Mouse (Mus musculus) heart, postnatal 25 days (tissue): ENCODE measurements around the gene Ankrd10. TPM values are rescaled to one million over a fixed set of nuclear protein-coding genes. Genes with fewer than 3 reads are reported as not detected.
A peak's percentile ranks its signal among the peaks of the same experiment; 100 is the strongest.

Experiments
- DNase-seq: peaks from one replicate; pipeline ENCODE4 v3.0.0; 2022; ENCODE audit warnings: low spot score
- intact Hi-C: fragments of 180-260 bp; cut with DNase I; formaldehyde crosslinking; loops from one replicate; pipeline ENCODE4 v1.15.1; 2025
- total RNA-seq, 2 experiments: library from RNA; stranded (reverse); gene quantifications; 2 replicates each; pipeline ENCODE4 v1.2.3; 2021

Ankrd10 gene
- total RNA-seq, 2 experiments from 2014 or later = 24.4 to 25.4 TPM

- DNase-seq = no peak
- intact Hi-C loops = loop anchor here (5.0 kb wide), 1 partner anchor 84 kb away; the partner anchor contains the start of gene 1700016D06Rik
Measured at GRCm38 (mm10) chr8:11618063-11618462, 17.5 kb downstream of the Ankrd10 start.

- intact Hi-C loops = loop anchor here (5.0 kb wide), 1 partner anchor 86 kb away; the partner anchor contains the start of gene 1700016D06Rik
- DNase-seq = no peak
Measured at GRCm38 (mm10) chr8:11616294-11616693, 19.3 kb downstream of the Ankrd10 start.

GRCm38 (mm10) chr8:11614126-11614835 is 21.3 kb downstream of the Ankrd10 start:
- intact Hi-C loops = no loop called here
- no peak for DNase-seq

GRCm38 (mm10) chr8:11608848-11609247 is 26.7 kb downstream of the Ankrd10 start:
- DNase-seq = no peak
- intact Hi-C loops = no loop called here

DNA sequence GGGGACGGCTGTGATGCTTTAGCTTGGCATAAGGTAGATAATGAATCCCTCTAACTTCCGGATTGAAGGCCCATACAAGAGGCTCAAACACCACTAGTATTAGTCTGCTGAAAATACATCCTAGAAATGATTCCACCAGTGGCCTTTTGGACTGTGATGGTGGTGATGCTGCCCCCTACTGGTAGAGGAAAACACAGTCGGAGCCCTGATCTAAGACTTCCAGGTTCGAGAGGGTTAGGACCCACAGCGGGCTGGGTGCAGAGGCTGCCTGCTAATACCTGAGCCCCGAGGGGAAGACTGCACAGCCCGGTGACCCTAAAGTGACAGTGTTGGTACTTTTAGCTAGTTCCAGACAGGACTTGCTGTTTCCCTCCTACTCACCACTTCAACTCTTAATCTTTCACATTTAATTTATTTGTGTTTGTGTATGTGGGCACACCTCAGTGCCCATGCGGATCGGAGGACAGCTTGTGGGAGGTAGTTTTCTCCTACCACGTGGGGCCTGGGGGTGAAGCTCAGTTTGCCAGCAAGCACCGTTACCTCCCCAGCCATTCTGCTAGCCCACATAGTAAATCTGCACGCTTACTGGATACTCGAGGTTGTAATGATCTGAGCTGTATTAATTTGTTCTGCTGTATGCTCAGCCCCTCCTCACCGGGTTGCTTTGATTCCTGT is 33.4 kb downstream of the Ankrd10 start:
- intact Hi-C loops = loop anchor here (2.0 to 5.0 kb wide), 2 partner anchors 57 to 95 kb away; no protein-coding TSS in a partner anchor
- DNase-seq = peak; percentile 16

DNA sequence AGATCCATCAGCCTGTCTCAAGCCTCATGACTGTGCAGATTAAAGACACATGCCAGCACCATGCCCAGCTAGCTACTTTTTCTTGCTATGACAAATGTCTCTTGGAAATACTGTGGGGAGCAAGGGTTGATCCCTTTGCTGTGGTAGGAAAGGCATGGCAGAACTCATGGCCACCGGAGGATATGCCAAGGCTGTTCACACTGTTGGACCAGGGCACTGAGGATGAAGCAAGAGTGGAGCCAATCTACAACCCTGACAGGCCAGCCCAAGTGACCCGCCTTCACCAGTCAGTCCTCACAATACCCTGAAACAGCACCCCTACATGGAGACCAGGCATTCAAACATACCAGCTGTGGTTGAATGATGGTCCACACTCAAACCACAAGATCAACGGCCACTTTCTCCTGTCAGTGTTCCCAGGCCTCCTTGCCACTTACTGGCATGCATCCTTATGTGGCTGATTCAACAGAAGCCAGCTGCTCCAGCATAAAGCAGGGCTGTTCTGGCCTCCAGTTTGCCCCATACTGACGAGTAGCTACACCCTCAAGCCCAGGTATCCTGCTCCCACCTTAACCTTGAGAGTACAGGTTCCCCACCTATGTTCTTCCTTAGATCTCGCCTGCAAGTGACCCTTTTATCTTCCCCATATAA is 35.1 kb downstream of the Ankrd10 start:
- no peak for DNase-seq
- intact Hi-C loops = loop anchor here (5.0 kb wide), 1 partner anchor 93 kb away; no protein-coding TSS in a partner anchor

DNA sequence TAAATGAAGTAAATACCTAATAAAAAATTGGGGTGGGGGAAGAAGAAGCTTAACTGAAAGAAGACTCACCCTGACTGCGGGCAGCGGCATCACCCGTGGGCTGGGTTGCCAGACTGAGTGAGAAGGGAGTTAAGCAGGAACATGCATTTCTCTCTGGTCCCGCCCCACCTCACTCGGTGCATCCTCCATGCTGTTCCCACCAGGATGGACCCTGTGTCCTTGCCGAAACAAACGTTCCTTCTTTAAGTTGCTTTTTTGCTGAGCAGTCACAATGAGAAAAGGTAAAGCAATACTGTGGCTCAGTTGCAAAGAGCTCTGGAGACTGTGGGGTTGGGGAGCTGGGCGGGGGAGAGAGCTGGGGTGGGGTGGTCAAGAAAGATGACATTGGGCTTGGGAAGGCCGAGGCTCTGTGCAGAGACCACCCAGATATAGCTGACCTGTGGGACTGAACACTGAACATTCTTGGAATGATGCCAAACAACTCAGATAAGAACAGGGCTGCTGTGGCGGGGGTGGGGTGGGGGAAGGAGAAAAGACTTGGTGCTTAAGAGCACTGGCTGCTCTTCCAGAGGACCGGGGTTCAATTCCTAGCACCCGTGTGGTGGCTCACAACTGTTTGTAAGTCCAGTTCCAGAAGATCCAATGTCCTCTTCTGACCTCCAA is 42.2 kb downstream of the Ankrd10 start:
- no peak for DNase-seq
- intact Hi-C loops = no loop called here

DNA sequence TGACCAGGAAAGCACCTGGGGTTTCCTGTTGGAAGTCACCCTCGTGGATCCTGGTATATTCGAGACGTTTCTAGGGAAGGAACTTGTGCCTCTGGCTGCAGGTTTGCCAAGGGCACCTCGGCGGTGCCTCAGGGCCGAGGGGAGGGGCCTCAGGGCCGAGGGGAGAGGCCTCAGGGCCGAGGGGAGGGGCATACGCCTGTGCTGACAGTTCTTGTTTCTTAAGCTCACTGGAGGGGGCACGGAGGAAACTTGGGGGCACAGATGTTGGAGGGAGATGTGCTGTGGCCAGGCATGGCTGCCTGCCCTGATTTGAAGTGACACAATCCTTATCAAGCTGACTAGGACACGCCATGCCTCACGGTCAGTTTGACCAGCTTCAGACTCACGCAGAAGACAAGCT is 43.3 kb downstream of the Ankrd10 start:
- DNase-seq = no peak
- intact Hi-C loops = no loop called here

DNA sequence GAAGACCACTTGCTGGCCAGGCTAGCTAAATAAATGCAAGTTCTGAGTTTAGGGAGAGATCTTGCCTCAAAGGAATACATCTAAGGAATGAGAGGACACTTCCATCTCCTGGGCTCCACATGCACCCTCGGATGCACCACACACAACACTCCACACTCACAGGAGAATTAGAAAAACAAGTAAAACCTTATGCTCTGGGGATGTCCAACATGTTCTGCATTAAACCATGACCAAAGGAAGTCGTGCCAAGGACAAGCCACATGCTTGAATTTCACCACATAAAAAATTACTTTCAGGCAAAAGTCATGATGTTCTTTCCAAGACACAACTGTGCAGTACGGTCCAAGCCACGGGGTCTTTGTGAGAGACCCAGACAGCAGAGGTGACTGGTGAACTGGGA is 43.7 kb downstream of the Ankrd10 start:
- intact Hi-C loops = no loop called here
- no peak for DNase-seq

- intact Hi-C loops = no loop called here
- DNase-seq = no peak
Measured at GRCm38 (mm10) chr8:11586374-11586745, 49.2 kb downstream of the Ankrd10 start.

DNA sequence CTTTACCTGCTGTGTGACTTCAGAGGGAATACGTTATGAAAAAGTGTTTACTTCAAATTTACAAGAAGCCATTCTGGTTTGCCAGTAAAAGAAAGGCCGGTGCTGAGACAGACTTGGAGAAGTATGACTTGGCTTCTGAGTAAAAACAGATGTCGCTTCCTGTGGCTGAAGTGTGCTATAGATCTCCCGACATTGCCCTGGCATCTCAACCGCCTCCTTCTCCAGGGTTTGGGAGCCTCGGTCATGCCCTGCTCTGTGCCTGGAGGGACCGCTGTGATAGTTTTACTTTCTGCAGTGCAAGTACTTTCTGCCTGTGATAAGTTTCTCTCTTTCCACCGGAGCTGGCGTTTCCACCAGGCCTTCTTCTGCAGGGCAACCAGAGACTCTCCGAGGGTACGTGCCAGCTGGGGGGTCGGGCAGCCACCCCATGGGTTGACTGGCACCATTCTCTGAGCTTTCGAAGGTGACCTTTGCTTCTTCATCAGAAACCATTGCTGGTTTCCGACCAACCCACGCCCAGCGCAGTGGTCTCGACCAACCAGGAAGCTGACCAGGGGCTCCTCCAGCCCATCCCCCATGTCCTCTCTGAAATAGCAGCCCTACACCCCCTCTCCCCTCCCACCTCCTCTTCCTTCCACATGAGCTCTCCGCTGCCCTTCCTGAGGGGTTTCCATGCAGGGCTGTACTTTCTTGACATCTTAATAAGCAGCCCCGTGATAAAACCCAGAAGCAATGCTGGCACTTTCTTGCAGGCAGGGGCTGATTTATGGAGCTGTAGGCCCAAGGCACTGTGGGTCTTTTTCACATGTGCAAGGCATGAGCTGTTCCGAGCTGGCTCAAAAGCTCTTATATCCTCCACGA is 49.8 kb downstream of the Ankrd10 start:
- no peak for DNase-seq
- intact Hi-C loops = no loop called here

DNA sequence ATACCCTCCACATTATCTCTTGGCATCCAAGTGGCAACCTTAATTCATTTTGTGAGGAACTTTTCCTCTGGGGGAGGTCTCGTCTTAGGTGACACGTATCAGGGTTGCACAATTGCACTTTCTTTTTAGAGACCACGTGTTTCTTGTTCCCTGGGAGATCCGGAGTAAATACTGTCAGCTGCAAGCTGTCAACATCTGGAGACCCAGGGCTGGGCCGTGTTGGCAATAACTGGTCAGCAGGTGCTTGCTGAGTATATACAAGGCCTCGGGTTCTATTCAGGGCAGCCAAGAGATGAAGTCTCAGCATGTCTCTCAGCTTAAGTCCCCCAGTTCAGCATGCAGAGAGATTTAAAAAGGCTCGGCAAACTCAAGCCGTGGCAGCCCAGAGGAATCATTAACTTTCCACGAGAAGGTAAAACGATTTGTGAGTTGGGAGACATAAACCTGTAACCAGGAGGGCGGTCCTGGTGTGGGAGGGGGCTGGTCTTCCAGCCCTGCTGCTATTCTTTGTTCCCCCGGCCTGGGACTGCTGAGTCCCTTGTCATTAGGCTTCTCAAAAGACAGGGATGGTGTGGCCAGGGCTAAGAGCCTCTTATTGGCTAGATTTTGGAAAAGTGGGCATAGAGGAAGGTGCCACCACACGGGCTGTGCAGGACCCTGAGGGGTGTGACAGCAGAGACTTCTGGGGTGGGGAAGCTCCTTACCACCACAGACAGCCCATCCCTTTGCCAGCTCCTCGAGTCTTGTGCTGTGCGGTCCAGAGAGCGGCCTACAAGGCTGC is 59.8 kb downstream of the Ankrd10 start:
- no peak for DNase-seq
- intact Hi-C loops = no loop called here

DNA sequence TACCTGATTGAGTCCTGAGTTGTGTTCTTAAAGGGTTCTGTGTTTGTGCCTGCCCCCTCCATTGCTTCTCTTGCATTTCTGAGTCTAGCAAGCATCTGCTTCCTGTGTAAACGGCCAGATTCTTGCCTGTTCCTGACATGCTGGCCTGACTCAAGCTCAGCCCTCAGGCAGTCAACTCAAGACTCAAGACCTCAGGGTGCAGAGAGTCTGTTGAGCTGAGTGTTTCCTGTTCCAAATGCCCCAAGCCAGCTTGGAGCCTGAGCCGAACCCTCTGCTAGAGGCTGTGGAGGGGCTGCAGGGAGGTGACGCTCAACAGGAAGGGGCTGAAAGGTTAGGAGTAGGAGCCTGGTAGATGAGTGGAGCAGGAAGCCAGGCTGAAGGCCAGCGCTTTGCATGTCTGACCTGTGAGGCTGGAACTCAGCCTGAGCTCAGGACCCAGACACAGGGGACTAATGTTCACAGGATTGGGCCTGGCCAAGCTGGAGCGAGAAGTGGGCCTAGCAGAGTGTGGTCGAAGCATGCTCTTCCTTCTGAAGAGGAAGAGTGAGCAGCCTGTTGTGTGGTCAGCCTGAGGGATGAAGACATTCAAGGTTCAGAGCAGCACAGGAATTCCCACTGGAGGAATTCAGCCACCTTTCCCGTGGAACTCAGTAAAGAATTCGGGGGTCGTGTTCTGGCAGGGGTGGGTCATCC is 60.5 kb downstream of the Ankrd10 start:
- no peak for DNase-seq
- intact Hi-C loops = no loop called here

- intact Hi-C loops = no loop called here
- no peak for DNase-seq
Measured at GRCm38 (mm10) chr8:11572428-11572827, 63.1 kb downstream of the Ankrd10 start.

GRCm38 (mm10) chr8:11571950-11572349 is 63.6 kb downstream of the Ankrd10 start:
- intact Hi-C loops = no loop called here
- no peak for DNase-seq

DNA sequence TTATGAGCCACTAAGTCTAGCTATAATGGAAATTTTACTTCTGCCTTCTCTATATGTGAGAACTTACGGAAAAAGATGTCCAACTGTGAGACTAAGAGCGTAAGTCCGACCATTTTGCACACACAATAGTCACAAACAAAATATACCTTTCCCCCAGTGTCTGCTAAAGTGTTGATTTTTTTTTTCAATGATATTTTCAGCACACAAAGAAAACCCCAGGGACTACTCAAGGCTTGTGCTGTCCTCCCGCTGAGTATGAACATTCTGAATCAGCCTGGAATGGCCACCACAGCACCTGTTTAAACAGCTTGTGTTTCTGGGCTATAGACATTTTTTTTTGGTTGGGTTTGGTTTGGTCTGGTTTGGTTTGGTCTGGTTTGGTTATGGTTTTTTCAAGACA is 64.8 kb downstream of the Ankrd10 start:
- DNase-seq = no peak
- intact Hi-C loops = no loop called here

GRCm38 (mm10) chr8:11569260-11570097 is 66.1 kb downstream of the Ankrd10 start:
- no peak for DNase-seq
- intact Hi-C loops = no loop called here
